ENCODE assay signal across 8 mouse cellular contexts in the genomic region with DNA sequence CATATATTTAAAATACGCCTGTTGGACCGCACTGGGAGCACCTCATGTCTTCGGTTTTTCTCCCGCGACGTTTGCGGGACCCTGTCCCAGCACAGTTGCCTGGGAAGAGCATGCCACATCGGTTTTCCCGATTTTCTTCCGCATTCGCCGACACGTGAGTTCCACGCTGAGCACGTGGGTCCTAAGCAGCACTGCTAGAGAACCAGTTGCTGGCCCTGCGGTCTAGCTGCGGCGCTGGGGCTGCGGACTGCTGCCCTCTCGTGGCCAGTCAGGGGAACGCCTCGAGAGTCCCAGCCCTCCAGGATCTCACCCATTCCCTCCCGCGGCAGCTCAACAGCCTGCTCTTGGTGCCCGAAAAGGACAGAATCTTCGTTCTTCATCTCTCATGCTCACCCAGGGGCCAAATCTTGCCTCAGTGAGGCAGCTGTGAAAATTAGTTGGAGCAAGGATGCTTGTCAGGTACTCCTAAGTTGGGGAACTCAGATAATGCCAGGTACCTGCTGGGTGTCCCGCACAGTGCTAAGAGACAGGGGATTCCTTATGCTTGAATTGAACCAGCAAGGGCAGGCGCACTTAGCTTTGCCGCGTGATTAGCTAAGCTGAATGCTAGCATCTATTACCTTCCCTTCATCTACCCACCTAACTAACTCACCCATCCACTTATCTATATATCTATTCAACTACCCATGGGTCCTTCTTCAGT. TPM values are rescaled to one million over a fixed set of nuclear protein-coding genes. Genes with fewer than 3 reads are reported as not detected.
A peak's percentile ranks its signal among the peaks of the same experiment; 100 is the strongest.
DNase-seq lines count a peak whose midpoint lies in the region; ATAC-seq lines count a peak whose summit lies in the region.

No protein-coding gene starts in this region.

- H3K4me2 ChIP-seq in hindbrain, embryonic 12.5 days (replicated peaks) = peak overlapping the region; percentile 47

- H3K9ac ChIP-seq in hindbrain, embryonic 12.5 days = no peak overlapping the region; the same call in 1 of the 2 replicates

- peak overlapping the region; percentile 20 for H3K4me3 ChIP-seq in hindbrain, embryonic 12.5 days

- 13% methylated on average over 30 of the region's 30 CpGs for WGBS in hindbrain, embryonic 12.5 days

- H3K4me1 ChIP-seq in hindbrain, embryonic 12.5 days = peaks cover 15% of the 10 kb centered on the region

- H3K27me3 ChIP-seq in hindbrain, embryonic 12.5 days = peaks cover 20% of the 10 kb centered on the region

- no peaks in the 10 kb centered on the region for H3K9me3 ChIP-seq in hindbrain, embryonic 12.5 days (replicated peaks)

- H3K27ac ChIP-seq in hindbrain, embryonic 12.5 days = no peak overlapping the region

- peak; percentile 78 for ATAC-seq in hindbrain, embryonic 12.5 days (ENCODE audit: low FRiP score)

- H3K36me3 ChIP-seq in hindbrain, embryonic 12.5 days = no peaks in the 10 kb centered on the region

- DNase-seq in Muller cell, postnatal 12 days (ENCODE audit: inconsistent ontology term) = peak; percentile 84
- peak; percentile 79 for DNase-seq in cerebellum, adult 9-10 months
- peak; percentile 52 to 90 for DNase-seq in frontal cortex, adult 2 months (ENCODE audit: extremely low spot score in 1 of 2, low spot score in 1 of 2)
- DNase-seq in layer of hippocampus, postnatal 36 days = peak; percentile 80 to 83
- DNase-seq in lung, postnatal 36 days = peak; percentile 88
- DNase-seq in retina, postnatal 1 day = peak; percentile 90
- peak; percentile 72 to 77 for DNase-seq in urinary bladder, adult 18-20 months (ENCODE audit: low spot score in 2 of 2)

RNA-seq across cellular contexts. Expression of a gene that starts 30.7 kb away (rescaled TPM):
- polyA plus RNA-seq in frontal cortex, adult 2 months (2012; rRNA removed) = 4.2 and 4.5 TPM in 2 replicates
- polyA plus RNA-seq in hindbrain, embryonic 12.5 days (2016; fragmentation: Nextera tagmentation; extraction: Ambion mirVana) = 5.4 and 5.5 TPM in 2 replicates
- total RNA-seq in layer of hippocampus, postnatal 36 days (2021) = 1 to 10 TPM; 3.2 to 4.0 TPM

RNA-seq across cellular contexts. Expression of a gene that starts 41.4 kb away (rescaled TPM):
- not detected in 2 replicates for polyA plus RNA-seq in frontal cortex, adult 2 months (2012; rRNA removed)
- not detected in 2 replicates for polyA plus RNA-seq in hindbrain, embryonic 12.5 days (2016; fragmentation: Nextera tagmentation; extraction: Ambion mirVana)
- not detected for total RNA-seq in layer of hippocampus, postnatal 36 days (2021)

RNA-seq across cellular contexts. Expression of a gene that starts 46.7 kb away (rescaled TPM):
- polyA plus RNA-seq in frontal cortex, adult 2 months (2012; rRNA removed) = 44.1 and 44.7 TPM in 2 replicates
- 14.6 and 15.7 TPM in 2 replicates for polyA plus RNA-seq in hindbrain, embryonic 12.5 days (2016; fragmentation: Nextera tagmentation; extraction: Ambion mirVana)
- total RNA-seq in layer of hippocampus, postnatal 36 days (2021) = 10 to 100 TPM; 28.8 to 30.0 TPM

RNA-seq across cellular contexts. Expression of a gene that starts 53.2 kb away (rescaled TPM):
- 120 and 132 TPM in 2 replicates for polyA plus RNA-seq in frontal cortex, adult 2 months (2012; rRNA removed)
- 131 and 149 TPM in 2 replicates for polyA plus RNA-seq in hindbrain, embryonic 12.5 days (2016; fragmentation: Nextera tagmentation; extraction: Ambion mirVana)
- 100 to 1,000 TPM in 1 of 2 experiments, 10 to 100 TPM in 1; 99.3 to 104 TPM for total RNA-seq in layer of hippocampus, postnatal 36 days (2021)

RNA-seq across cellular contexts. Expression of a gene that starts 54.9 kb away (rescaled TPM):
- 212 and 226 TPM in 2 replicates for polyA plus RNA-seq in frontal cortex, adult 2 months (2012; rRNA removed)
- polyA plus RNA-seq in hindbrain, embryonic 12.5 days (2016; fragmentation: Nextera tagmentation; extraction: Ambion mirVana) = 4.2 and 4.4 TPM in 2 replicates
- total RNA-seq in layer of hippocampus, postnatal 36 days (2021) = 100 to 1,000 TPM; 449 to 485 TPM
